Mouse (Mus musculus) right cerebral cortex, postnatal 36 days (tissue): Measurements from ENCODE around the gene Hes7.

Experiments
- DNase-seq, 2 experiments: peaks; one replicate each; pipeline ENCODE4 v3.0.0; 2022; ENCODE audit warnings: low spot score in 2 of 2, mixed read lengths in 1 of 2

Hes7 gene

GRCm38 (mm10) chr11:69119446-69120155, 603 bp upstream of the Hes7 start:
- DNase-seq = no peak

- no peak for DNase-seq
These were observed 967 bp downstream of the Hes7 start for GRCm38 (mm10) chr11:69121001-69121740.

DNA sequence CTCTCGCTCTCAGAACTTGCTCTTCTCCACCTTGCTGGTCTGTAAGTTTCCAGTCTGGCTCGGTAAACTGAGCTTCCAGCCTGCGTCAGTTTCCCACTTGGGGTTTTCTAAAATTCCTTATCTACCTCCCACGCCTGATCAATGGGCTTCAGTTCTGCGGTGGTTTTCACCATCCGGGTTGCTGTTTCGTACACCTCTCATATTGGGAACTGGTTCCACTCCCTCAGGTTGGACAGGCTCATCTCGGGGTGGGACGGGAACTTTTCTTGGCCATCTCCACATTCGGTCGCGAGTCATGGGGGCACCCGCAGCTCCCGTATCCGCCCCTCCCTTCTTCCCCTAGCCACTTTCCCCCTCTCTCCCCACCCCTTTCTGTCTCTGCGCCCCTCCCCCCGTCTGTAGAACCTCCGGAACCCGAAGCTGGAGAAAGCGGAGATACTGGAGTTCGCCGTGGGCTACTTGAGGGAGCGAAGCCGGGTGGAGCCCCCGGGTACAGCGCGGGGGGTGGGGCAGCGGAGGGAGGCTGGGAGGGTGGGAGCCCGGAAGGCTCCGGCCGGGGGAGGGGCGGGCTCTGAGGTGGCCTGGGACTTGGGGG, 1.6 kb downstream of the Hes7 start:
- DNase-seq = no peak

DNA sequence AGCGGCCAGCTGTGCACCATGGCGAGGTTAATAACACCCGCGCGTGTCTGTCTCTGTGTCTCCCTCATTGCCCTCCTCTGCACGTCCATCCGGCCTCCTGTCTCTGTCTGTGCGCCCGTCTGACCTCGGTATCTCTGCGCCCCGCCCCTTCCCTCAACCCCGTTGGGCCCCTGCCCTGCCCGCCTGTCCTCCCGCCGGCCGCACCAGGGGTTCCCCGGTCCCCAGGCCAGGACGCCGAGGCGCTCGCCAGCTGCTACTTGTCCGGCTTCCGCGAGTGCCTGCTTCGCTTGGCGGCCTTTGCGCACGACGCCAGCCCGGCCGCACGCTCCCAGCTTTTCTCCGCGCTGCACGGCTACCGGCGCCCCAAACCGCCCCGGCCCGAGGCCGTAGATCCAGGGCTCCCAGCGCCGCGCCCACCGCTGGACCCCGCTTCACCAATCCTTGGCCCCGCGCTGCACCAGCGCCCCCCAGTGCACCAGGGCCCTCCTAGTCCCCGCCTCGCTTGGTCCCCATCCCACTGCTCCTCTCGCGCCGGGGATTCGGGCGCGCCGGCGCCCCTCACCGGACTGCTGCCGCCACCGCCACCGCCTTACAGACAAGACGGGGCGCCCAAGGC, 2.2 kb downstream of the Hes7 start, which contains the start of gene 9130213A22Rik:
Gene 9130213A22Rik, minus strand, starts transcription at position 254 of the 616 bp plus-strand sequence.
- peak in 1 of 2 experiments; percentile 82 for DNase-seq

GRCm38 (mm10) chr11:69123056-69123692, 3.0 kb downstream of the Hes7 start:
- DNase-seq = peak; percentile 90 to 91

DNA sequence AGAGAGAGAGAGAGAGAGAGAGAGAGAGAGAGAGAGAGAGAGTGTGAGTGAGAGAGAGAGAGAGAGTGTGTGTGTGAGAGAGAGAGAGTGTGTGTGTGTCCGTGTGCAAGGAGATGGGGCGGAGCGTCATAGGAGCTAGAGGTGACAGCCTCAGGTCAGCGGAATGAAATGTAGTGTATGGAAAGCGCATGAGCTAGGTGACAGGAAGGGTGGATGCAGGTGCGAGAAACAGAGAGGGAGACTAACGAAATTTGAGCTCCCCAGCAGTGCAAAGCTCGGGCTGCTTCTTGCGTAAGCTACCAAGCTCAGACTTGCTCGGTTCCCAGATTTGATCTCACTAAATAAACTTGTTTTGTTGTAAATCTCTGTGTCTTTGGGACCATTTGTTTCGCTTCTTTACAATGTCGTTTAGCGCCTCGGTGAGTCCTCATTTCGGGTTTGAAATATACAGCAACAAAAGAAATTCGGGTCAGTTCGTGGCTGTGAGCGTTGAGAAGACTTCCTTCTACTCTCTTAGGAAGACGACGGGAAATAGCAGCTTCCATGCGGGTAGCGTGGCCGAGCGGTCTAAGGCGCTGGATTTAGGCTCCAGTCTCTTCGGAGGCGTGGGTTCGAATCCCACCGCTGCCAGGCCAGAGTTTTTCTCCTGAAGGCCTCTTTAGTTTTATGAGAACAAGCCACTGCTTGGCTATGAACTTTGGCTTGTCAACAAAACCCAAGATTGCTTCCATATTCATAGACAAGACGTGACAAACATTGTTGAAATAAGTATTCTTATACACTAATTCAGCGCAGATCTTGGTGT, 3.7 kb downstream of the Hes7 start:
- DNase-seq = peak; percentile 90 to 91

GRCm38 (mm10) chr11:69124498-69124847, 4.3 kb downstream of the Hes7 start:
- DNase-seq = no peak

DNA sequence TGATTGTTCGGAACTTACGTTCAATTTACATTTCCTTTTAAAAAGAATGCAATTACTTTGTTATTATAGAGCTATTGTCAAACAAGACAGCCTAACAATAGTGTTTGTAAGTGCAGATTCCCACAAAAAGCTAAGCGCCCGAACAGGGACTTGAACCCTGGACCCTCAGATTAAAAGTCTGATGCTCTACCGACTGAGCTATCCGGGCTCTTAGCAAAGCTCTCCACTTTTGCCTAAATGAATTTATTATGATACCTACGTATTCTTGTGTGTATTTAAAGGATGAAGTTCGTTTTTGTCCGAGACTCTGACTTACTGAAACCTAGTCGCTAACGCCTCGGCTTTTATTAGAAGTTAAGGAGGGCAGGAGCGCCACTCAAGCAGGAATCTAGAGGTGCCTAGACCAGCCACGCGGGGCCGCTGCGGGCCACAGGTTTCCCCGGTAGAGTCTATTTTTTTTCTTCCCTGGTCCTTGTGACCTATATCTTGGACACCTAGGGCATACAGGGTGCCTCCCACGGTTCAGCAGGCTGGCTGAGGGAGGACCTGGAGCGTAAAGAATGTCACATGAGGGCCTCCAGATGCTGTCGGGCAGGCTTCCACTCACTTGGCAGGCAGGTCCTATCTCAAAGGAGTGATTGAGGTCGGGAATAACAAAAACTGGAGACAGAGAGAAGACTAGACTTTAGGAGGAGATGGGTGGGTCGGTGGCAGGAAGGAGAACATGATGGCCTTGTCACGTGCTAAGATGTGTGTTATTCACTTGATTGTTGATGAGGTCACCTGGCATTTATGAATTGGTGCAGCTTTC, 5.0 kb downstream of the Hes7 start:
- peak; percentile 69 to 74 for DNase-seq

GRCm38 (mm10) chr11:69125852-69125918, 5.5 kb downstream of the Hes7 start, which contains the start of gene Aloxe3:
Gene Aloxe3 (plus strand): TSS chr11:69125896.
- DNase-seq = no peak

- no peak for DNase-seq
These were observed 5.9 kb downstream of the Hes7 start for GRCm38 (mm10) chr11:69125919-69126705.

DNA sequence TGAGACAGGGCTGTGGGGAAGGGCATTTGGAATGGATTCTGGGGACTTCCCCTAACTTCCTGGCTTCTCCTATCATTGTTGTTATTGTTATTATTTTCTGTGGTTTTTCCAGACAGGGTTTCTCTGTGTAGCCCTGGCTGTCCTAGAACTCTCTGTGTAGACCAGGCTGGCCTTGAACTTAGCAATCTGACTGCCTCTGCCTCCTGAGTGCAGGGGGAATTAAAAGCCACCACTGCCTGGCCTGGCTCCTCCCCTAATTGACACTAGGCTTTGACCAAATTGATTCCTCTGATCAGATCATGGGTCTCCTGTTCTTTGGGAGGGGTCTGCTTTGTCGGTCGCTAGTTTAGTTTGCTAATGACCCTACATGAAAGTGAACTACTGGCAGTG, 6.5 kb downstream of the Hes7 start:
- no peak for DNase-seq

DNA sequence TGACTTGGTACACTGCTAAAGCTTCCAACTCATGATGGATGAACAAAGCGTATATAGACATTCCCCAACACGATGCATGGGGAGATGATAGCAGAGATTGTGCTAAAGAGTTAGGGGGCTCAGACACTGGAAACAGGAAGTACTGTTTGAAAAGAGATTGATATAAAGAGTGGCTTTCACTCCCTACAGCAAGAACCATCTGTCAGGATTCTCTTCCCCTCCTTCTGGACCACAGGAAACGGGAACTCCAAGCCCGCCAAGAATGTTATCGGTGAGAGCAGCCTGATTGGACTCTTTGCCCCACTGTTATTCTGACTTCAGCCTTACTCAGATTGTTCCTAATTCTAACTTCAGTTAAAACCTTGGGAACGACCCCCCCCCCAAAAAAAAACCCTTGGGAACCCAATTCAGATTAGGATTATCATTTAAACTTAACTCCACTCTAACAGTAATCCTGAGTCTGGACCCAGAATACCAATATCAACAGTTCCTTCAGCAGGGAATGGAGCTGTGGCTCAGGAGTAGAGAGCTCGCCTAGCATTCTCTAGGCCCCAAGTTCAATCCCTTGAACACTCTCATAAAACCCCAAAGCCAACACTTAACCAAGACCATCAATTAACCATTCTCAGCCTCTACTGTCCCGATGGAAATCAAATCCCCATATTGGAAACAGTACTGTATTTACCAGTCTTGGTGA, 8.4 kb downstream of the Hes7 start:
- no peak for DNase-seq

DNA sequence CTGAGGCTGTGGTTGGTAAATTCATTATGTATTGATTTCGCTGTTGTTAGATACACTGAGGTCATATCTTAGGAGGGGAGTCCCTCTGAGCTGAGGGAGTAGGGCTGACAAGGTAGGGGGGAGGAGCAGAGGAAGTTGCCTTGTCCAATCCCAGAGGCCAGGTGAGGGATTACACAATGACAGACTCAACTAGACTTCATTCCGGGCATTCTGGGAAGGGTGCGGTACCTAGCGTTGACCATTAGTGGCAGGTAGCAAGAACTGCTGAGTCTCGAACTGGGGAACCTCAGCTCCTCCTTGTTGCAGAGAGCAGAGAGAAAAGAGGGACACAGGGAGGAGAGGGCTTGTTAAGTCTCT, 13.3 kb downstream of the Hes7 start:
- no peak for DNase-seq

DNA sequence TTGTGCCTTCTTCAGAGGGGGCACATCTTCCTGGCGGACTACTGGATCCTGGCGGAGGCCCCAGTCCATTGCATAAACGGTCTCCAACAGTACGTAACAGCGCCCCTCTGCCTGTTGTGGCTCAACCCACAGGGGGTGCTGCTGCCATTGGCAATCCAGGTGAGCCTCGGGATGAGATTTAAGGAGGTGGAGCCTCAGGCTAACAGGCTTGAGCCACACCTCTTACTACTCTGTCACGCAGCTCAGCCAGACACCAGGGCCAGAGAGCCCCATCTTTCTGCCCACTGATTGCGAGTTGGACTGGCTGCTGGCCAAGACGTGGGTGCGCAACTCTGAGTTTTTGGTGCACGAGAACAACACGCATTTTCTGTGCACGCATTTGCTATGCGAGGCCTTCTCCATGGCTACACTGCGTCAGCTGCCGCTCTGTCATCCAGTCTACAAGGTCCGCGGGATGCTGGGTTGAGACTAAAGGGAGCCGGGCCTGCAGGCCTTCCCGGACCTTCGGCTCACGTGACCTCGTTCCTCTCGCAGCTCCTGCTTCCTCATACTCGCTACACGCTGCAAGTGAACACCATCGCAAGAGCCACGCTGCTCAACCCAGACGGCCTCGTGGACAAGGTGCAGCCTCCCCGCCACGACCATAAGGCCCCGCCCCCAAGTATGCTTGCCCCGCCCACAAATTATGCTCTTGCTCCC, 13.9 kb downstream of the Hes7 start:
- peak; percentile 84 to 85 for DNase-seq

DNA sequence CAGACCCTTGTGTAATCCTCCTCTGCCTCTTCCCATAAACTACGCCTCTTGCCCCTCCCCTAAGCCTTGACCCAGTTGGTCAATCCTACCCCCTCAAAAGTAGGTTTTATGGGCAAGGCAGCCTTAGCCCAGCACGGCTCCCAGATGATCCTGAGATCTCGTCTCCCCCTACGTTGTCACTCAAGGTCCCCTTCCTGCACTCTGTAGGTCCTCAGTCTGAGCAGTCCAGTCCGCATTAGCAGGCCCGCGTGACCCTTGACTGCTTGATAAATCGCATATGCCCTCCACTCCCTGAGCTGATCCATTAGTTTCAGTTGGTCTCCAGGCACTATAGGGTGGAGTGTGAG, 14.4 kb downstream of the Hes7 start:
- no peak for DNase-seq

DNA sequence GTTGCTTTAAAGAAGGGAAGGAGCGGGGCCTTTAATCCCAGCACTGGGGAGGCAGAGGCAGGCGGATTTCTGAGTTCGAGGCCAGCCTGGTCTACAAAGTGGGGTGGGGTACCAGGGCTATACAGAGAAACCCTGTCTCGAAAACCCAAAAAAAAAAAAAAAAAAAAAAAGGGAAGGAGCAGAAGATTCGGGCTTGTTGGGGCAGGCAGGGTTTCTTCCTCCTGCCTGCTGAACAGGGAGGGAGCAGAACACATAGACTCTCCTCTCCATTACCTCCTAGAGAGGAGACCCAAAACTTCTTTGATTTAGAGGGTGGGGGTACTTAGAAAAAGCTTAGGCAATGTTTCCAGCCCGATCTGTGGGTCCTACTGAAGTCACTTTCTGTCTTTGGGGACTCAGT, 15.2 kb downstream of the Hes7 start:
- no peak for DNase-seq

DNA sequence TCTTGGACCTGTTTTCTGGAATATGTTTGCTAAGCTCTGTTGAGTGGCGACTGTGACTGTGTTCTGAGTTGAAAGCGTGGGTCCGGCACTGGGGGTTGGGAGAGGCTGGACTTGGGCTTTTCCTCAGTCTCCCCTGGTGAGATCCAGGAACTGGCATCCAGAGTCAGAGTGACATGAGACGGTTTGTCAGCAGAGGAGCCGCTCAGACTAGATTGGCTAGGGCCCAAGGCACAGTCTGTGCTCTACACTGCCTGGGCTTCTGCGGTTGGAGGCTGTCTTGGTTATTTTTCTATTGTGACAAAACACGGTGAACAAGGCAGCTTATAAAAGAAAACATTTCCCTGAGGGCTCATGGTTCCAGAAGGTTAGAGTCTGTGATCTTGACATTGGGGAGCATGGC, 27.3 kb downstream of the Hes7 start:
- DNase-seq = no peak

DNA sequence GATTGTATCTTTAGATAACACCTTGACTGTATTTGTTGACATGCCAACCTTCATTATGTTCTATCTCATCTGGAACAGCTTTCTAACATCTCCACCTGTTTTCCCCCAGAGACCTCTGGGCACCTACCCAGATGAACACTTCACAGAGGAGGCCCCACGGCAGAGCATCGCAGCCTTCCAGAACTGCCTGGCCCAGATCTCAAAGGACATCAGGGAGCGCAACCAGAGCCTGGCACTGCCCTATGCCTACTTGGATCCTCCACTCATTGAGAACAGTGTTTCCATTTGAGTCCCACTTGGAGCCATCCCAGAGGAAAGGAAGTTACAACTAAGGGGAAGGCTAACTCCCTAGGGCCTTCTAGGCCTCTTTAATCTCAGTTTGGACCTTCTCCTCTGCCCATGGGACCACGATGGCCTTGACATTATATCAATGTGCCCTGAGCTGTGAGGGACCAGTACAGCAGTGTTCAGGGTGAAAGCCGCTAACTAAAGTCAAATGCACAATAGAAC, 28.3 kb downstream of the Hes7 start:
- DNase-seq = no peak

DNA sequence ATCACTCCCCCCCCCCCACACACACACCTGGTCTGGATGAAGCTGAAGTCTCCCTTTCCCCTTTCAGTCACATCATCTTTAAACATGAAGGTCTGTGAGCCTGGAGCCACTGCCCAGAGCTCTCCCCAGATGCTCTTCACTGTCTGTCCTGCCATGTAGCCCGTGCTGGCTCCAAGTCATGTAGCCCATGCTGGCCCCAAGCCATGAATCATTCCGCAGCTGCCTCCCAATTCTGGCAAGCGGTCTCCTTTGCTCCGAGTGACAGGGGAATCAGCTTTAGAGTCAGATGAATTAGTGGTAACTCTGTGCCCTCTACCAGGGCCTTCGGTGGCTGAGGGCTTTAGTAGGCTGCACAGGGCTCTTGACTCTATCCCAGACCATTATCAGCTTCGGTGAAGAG, 29.5 kb downstream of the Hes7 start:
- no peak for DNase-seq
